Mouse (Mus musculus): ENCODE measurements around the gene Dct. TPM values are rescaled to one million over a fixed set of nuclear protein-coding genes. Genes with fewer than 3 reads are reported as not detected.

Gene Dct
- total RNA-seq, 1 experiment from 2014 or later: 0.24 TPM

- DNase-seq: peak; percentile 35
Measured at GRCm38 (mm10) chr14:118042963-118043362, 9.1 kb downstream of the Dct start.

GRCm38 (mm10) chr14:118042066-118042762 lies 9.8 kb downstream of the Dct start:
- no peak for DNase-seq

DNA sequence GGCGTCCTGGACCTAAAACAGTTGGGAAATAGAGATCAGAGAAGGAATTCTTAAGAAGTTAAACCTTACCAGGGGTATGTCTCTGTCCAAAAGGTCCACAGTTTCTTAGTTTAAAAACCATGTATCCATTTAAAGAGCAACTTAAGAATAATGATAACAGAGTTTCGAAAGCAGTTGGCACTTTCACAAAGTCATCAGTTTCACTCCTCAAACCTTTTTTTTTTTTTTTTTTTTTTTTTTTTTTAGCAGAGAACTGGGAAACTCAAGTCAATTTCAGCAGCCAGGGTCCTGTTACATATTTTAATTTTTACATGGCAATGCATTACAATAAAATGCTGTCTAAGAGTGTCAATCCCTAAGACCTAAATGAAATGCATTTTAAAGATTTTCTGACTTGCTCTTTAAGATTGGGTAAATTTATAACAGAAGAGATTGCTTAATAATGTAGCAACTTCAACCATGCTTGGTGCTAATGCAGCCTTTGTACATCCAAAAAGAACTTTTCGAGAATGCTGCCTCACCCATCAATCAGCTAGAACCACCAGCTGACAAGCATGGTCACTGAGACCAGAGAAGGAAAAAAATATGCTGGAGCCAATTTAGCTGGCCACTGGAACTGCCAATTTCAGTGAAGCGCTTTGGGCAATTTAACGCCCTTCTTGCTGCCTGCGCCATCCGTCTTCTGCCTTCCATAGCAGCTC lies 11.3 kb downstream of the Dct start:
- no peak for DNase-seq

GRCm38 (mm10) chr14:118039074-118039473 lies 13.0 kb downstream of the Dct start:
- DNase-seq: no peak

DNA sequence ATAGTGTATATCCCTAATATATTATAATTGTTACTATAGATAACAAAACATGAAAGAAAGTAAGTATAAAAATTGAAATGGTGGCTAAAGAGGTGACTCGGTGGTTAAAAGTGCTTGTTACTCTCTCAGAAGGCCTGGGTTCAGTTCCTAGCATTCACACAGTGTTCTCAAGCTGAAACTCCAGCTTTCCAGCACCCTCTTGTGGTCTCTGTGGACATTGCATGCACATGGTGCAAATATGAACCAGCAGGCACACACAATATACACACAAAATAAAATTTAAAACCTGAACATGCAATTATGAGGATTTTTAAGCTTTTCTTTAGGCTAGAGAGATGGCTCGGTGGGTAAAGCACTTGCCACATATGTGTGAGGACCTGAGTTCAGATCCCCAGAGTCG lies 24.5 kb downstream of the Dct start:
- no peak for DNase-seq

- no peak for DNase-seq
Measured at GRCm38 (mm10) chr14:118021867-118022543, 30.0 kb downstream of the Dct start.

DNA sequence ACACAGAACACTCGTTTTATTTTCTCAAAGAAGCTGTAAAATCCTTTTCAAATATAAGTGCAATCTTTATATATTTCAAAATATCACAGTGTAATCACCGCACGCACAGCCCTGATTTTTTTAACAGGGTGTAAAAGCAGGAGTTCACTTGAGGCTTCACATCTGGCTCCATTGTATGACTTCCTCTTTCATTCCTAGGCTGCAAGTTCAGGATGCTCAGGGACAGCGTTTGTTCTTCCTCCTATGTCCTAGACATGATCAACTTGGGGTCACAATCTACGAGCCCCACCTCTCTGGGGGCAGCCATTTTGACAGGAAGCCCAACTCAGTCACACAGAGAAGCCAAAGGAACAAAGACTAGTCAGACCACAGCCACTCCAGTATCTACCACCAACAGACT lies 32.7 kb downstream of the Dct start:
- no peak for DNase-seq

DNA sequence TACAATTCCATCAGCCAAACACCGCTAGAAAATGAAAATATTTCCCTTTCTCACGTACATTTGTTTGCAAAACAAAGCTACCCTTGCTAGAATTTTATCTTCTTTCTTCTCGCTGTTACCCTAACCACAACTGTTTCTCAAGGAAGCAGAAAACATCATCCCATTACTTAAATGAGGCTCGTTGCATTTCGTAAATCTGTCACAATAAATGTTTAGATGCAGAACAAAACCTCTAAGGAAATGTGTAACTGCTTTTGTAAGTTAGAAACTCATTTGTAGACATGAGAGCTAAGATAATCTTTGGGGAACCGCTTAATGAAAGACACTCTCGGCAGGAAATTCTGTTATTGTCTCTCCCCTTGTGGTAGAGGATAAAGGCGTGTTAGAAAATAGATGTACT lies 38.8 kb downstream of the Dct start:
- no peak for DNase-seq

DNA sequence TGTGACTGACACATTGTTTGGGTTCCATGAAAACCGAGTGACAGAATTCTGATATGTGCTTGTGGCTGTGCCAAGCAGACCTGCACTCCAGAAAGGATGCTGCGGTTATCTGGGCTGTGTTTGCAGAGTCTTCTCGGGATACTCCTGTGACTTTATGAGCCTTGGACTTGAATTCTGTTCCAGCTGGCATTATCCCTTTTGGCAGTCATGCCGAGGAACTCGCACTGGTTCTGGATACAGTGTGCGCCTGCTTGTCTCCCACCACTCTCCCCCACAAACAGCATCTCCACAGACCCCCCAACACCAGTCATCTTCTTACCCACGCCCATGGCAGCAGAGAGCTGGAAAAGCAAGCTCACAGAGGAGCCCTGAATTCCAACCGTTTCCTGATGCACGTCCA lies 42.5 kb downstream of the Dct start:
- DNase-seq: no peak

GRCm38 (mm10) chr14:118005697-118006096 lies 46.3 kb downstream of the Dct start:
- peak; percentile 13 for DNase-seq

DNA sequence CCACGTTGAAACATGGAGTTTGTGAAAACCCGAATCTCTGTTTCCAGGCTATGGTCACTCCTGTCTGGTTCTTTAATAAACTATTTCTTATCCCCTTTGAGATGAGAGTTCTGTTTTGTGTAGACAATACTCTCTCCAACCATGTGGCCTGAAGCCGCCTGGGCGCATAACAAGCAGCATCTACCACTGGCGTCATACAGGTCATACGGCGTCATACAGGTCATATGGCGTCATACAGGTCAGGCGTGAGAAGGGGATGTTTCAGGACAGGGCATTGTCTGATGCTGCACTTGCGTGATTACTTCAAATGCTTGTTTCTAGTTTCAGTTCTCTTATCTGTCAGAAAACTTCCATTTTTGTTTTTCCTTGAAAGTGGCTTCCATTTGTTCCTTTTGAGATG lies 47.6 kb downstream of the Dct start:
- no peak for DNase-seq

DNA sequence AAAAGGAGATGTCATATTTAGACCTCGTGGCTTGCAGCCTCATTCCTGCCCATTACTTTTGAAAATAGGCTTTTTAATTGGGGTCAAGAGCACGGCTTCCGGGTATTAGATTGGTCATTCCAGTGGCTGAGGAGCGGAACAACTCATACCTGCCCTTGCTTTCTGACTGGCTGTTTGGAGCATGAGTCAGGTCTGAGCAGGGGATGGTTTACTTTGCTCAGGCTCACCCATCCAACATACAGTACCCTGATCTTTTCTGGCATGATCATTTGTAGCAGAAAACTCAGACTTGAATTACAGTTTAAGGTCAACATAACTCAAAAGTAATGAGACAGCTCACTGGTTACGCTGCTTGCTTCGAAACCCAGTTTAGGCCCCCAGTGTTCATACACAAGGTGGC lies 58.2 kb downstream of the Dct start:
- DNase-seq: no peak

- DNase-seq: no peak
Measured at GRCm38 (mm10) chr14:117992600-117993256, 59.3 kb downstream of the Dct start.

GRCm38 (mm10) chr14:117990203-117990602 lies 61.8 kb downstream of the Dct start:
- no peak for DNase-seq

DNA sequence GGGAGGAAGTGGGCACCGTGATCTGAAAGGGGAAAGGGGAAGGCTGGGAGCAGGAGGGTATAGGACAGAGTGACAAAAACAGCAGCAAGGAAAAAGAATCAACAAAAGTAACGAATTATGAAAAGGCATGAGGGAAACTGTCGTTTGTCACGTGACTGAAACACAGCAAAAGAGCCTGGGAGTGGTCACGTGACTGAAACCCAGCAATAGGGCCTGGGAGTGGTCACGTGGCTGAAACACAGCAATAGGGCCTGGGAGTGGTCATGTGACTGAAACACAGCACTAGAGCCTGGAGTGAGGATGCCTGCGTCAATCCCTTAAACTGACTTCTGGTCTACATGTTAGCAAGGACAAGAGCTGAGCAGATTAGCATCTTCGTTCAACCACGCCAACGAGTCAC lies 63.6 kb downstream of the Dct start:
- DNase-seq: no peak

DNA sequence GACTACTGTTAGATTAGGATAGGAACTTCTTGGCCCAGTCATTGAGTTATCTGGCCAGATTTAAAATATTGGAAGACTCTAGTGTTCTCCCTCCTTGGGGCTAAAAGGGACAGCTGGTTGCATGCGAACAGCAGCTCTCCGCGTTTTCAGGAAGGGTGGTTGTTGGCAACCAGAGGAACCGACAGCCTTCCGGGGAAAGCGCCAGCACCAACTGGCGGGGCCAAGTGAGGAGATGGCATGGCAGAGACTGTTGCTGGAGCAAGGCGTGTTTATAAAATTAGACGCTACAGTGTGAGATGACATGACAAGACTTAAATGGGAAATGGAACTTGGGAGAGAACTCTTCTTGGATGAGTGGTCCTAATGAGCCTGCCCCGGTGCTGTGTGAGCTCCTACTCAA lies 70.5 kb downstream of the Dct start:
- DNase-seq: no peak

GRCm38 (mm10) chr14:117972576-117972975 lies 79.5 kb downstream of the Dct start:
- DNase-seq: no peak

Other genes starting within 250 kb of the Dct start
- gene Tgds, start 80.5 kb upstream of the Dct start, total RNA-seq (2021): 22.2 and 26.8 TPM in 2 replicates
- 25.0 and 29.5 TPM in 2 replicates for gene Gpr180, start 84.9 kb upstream of the Dct start, total RNA-seq (2021)
- not detected in 2 replicates for gene Sox21, start 184.8 kb upstream of the Dct start, total RNA-seq (2021)
- not detected in 2 replicates for gene Gm9376, start 214.7 kb upstream of the Dct start, total RNA-seq (2021)